Mouse (Mus musculus) kidney, postnatal 0 days (tissue): ENCODE data around the gene Angptl8. TPM values are rescaled to one million over a fixed set of nuclear protein-coding genes. Genes with fewer than 3 reads are reported as not detected.
A peak's percentile ranks its signal among the peaks of the same experiment; 100 is the strongest.

Experiments used
- ATAC-seq: fragments of 200-750 bp; cut with Nextera tagmentation; replicated peaks from 2 replicates; pipeline ENCODE4 v1.8.0; 2017; ENCODE audit warnings: low read depth, moderate number of reproducible peaks, moderate TSS enrichment, moderate library complexity; ENCODE audit not compliant: low FRiP score
- DNase-seq: peaks from one replicate; pipeline ENCODE4 v3.0.0-alpha.2; 2016; ENCODE audit warnings: low spot score
- H3K27ac ChIP-seq: fragments of 300-500 bp; sonication (generic); 2 replicates; pipeline ENCODE4 v1.5.1; 2014; ENCODE audit warnings: mild to moderate bottlenecking
- H3K27me3 ChIP-seq: fragments of 300-500 bp; sonication (generic); 2 replicates; pipeline ENCODE4 v1.6.1; 2014; ENCODE audit warnings: low read length, mixed read lengths; ENCODE audit not compliant: insufficient read depth
- H3K36me3 ChIP-seq: fragments of 300-500 bp; sonication (generic); 2 replicates; pipeline ENCODE4 v1.6.1; 2014; ENCODE audit warnings: low read length, mixed read lengths; ENCODE audit not compliant: insufficient read depth
- H3K4me1 ChIP-seq: fragments of 300-500 bp; sonication (generic); replicated peaks from 2 replicates; pipeline ENCODE4 v1.6.1; 2014; ENCODE audit warnings: antibody characterized with exemption, low read length, mixed read lengths; ENCODE audit not compliant: insufficient read depth
- H3K4me2 ChIP-seq: fragments of 300-500 bp; sonication (generic); 2 replicates; pipeline ENCODE4 v1.6.1; 2014; ENCODE audit warnings: mild to moderate bottlenecking, low read length, moderate library complexity, mixed read lengths
- H3K4me3 ChIP-seq: fragments of 300-500 bp; sonication (generic); replicated peaks from 2 replicates; pipeline ENCODE4 v1.5.1; 2014; ENCODE audit warnings: low read depth, low read length
- H3K9ac ChIP-seq: fragments of 300-500 bp; sonication (generic); 2 replicates; pipeline ENCODE4 v1.6.1; 2014; ENCODE audit warnings: low read depth, low read length
- H3K9me3 ChIP-seq: fragments of 300-500 bp; sonication (generic); replicated peaks from 2 replicates; pipeline ENCODE4 v1.6.1; 2016; ENCODE audit warnings: low read length, inconsistent platforms, mixed read lengths
- CTCF ChIP-seq: IDR thresholded peaks from 2 replicates; pipeline ENCODE4 v1.5.1; 2016; ENCODE audit warnings: antibody characterized with exemption, low read depth, mild to moderate bottlenecking, moderate library complexity
- whole genome bisulfite sequencing: fragments of 180-500 bp; shearing (Covaris S2); extraction: QIAGEN DNeasy Blood & Tissue Kit; methylation state at CpG from one replicate; pipeline ENCODE4 v1.1.7; 2014; 5-methylcytosine and 5-hydroxymethylcytosine counted together
- polyA plus RNA-seq: library from polyadenylated mRNA; unstranded; fragments of >200 nt; fragmentation: Nextera tagmentation; extraction: Ambion mirVana; gene quantifications from 2 replicates; pipeline ENCODE4 v1.2.1, GENCODE M21; 2015

Gene Angptl8
- polyA plus RNA-seq, 1 experiment from 2014 or later = 6.1 TPM

- peaks cover 25% of the 10 kb centered on the region for H3K36me3 ChIP-seq
- H3K4me1 ChIP-seq = peaks cover 14% of the 10 kb centered on the region
- H3K9me3 ChIP-seq = no peaks in the 10 kb centered on the region
- DNase-seq = peak; percentile 77
- peak overlapping the region; percentile 92 for H3K27ac ChIP-seq
- TF ChIP-seq CTCF = no peak
- ATAC-seq = peak; percentile 62
- H3K4me3 ChIP-seq = peak overlapping the region; percentile 76
- peak overlapping the region; percentile 80 for H3K9ac ChIP-seq
- 1% methylated on average over 25 of the region's 26 CpGs for WGBS
- no peaks in the 10 kb centered on the region for H3K27me3 ChIP-seq
- peak overlapping the region; percentile 69 for H3K4me2 ChIP-seq
These were observed 37.4 kb upstream of the Angptl8 start for GRCm38 (mm10) chr9:21797921-21798344.

GRCm38 (mm10) chr9:21798345-21799009 is 36.8 kb upstream of the Angptl8 start, which contains the start of gene Kank2:
Kank2 (minus strand) TSS chr9:21798744.
- Histone ChIP-seq H3K36me3 (peaks cover 23% of the 10 kb centered on the region), H3K4me2 (peak within 1 kb of the TSS; percentile 69), H3K9ac (peak within 1 kb of the TSS; percentile 80), H3K4me3 (peak within 1 kb of the TSS; percentile 76), H3K9me3 (no peaks in the 10 kb centered on the region), H3K4me1 (peaks cover 11% of the 10 kb centered on the region; the same call in 1 of the 2 replicates), H3K27me3 (no peaks in the 10 kb centered on the region), H3K27ac (peak within 1 kb of the TSS; percentile 92)
- under 1% methylated on average over 51 of the region's 52 CpGs for WGBS
- no peak for TF ChIP-seq CTCF
- peak; percentile 83 for ATAC-seq
- peak; percentile 88 for DNase-seq

- H3K4me1 ChIP-seq = peaks cover 11% of the 10 kb centered on the region; the same call in 1 of the 2 replicates
These were observed 36.3 kb upstream of the Angptl8 start for GRCm38 (mm10) chr9:21799010-21799350.

GRCm38 (mm10) chr9:21801121-21801520 is 34.2 kb upstream of the Angptl8 start:
- Histone ChIP-seq H3K9ac (no peak overlapping the region), H3K9me3 (no peaks in the 10 kb centered on the region), H3K27me3 (no peaks in the 10 kb centered on the region), H3K36me3 (peaks cover 9% of the 10 kb centered on the region; the same call in 1 of the 2 replicates), H3K4me1 (peaks cover 7% of the 10 kb centered on the region; the same call in 1 of the 2 replicates), H3K4me2 (no peak overlapping the region), H3K4me3 (no peak overlapping the region), H3K27ac (no peak overlapping the region)
- no peak for DNase-seq
- no peak for TF ChIP-seq CTCF
- WGBS = 78% methylated on average over 7 of the region's 7 CpGs
- no peak for ATAC-seq

More at GRCm38 (mm10) chr9:21799010-21799350, 36.3 kb upstream of the Angptl8 start:
- no peaks in the 10 kb centered on the region for H3K27me3 ChIP-seq
- no peak overlapping the region for H3K4me3 ChIP-seq
- ATAC-seq = no peak
- DNase-seq = no peak
- peaks cover 22% of the 10 kb centered on the region for H3K36me3 ChIP-seq
- H3K9ac ChIP-seq = no peak overlapping the region
- peak overlapping the region; percentile 69 for H3K4me2 ChIP-seq
- TF ChIP-seq CTCF = no peak
- 34% methylated on average over 3 of the region's 3 CpGs for WGBS
- peak overlapping the region; percentile 92; the same call in 1 of the 2 replicates for H3K27ac ChIP-seq
- no peaks in the 10 kb centered on the region for H3K9me3 ChIP-seq

DNA sequence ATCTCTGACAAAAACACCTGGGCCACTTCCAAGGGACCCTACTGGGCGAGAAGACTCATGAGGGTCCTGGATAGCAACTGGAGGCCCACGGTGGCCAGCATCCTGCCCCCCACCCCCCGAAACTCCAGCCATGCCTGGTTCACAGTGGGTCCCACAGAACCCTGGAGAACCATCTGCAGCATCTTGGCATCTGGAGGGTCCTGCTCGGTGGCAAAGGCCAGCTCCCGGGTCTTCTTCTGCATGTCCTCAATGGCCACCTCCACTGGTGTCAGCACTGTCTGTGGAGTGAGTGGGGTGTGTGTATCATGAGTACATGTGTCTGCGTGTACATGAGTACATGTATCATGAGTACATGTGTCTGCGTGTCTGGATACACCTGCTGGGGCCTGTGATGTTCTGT is 33.7 kb upstream of the Angptl8 start:
- H3K27ac ChIP-seq = no peak overlapping the region
- 95% methylated on average over 7 of the region's 7 CpGs for WGBS
- DNase-seq (no peak), ATAC-seq (no peak)
- no peak overlapping the region for H3K4me3 ChIP-seq
- no peak overlapping the region for H3K4me2 ChIP-seq
- H3K36me3 ChIP-seq = peaks cover 9% of the 10 kb centered on the region; the same call in 1 of the 2 replicates
- no peaks in the 10 kb centered on the region for H3K9me3 ChIP-seq
- H3K27me3 ChIP-seq = no peaks in the 10 kb centered on the region
- no peak overlapping the region for H3K9ac ChIP-seq
- peaks cover 4% of the 10 kb centered on the region; the same call in 1 of the 2 replicates for H3K4me1 ChIP-seq
- TF ChIP-seq CTCF = no peak

DNA sequence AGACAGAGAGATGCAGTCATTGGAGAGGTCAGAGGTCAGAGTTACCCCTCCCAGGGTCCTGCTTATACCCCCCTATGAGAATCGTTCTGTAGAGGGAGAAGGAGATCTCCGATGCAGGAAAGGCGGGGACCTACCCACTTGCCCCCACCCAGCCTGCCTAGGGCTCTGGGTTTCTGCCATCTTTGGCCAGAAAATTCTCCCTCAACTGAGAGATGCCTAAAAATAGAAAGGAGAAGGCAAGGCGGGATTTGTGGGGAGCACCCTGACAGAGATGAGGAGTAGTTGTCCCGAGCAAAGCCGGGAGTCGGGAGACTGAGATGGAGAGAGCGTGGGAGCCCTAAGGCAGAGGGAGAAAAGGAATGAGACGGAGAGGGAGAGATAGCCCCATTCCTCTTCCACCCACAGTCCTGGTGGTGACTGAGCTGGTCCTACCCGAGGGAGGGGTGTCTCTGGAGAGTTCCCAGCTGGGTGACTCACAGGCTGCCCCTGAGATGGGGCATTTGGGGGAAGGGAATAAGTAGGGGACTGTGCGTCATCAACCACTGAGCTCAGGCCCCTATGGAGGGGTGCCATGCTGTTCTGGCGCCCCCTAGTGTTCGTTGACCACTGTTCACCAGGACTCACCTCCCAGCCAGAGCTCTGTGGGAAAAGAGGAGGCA is 31.2 kb upstream of the Angptl8 start:
- H3K4me2 ChIP-seq = no peak overlapping the region
- no peaks in the 10 kb centered on the region for H3K27me3 ChIP-seq
- DNase-seq (peak; percentile 91), ATAC-seq (peak; percentile 89)
- H3K4me1 ChIP-seq = 0 out of 2 replicates have a peak, but pooled peaks cover 3% of the 10 kb centered on the region
- no peaks in the 10 kb centered on the region for H3K9me3 ChIP-seq
- peaks cover 9% of the 10 kb centered on the region; the same call in 1 of the 2 replicates for H3K36me3 ChIP-seq
- no peak overlapping the region for H3K27ac ChIP-seq
- peak; percentile 90 for TF ChIP-seq CTCF
- WGBS = 43% methylated on average over 13 of the region's 13 CpGs
- H3K9ac ChIP-seq = no peak overlapping the region
- no peak overlapping the region for H3K4me3 ChIP-seq
